Mouse (Mus musculus): ENCODE measurements at regions not wholly inside any gene's neighbourhood (a gene's known extent, or its start where the extent isn't known, plus 50 kb on each side); places are given as distances from the start of the nearest gene placed in this dataset.

DNA sequence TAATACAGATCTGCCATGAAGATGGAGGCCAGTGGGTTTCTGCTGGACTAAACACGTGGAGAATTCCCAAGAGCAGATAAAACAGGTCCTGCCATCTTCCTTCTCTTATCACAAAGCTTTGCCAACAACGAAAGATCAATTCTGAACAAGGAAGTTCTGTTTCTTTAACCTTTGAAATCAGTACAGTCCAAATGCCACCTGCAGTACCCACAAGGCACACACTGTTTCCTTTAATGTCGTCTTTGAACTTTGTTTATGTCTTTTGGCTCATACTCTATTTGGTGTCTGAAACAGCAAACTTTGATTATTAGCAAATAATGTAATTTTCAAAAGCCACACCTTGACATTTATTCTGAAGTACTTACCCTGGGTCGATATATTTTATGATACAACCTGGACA lies 536.5 kb downstream of the Bckdhb start:
- TF ChIP-seq GATA4 (IDR thresholded peaks at IDR 0.05; ENCODE audit: insufficient replicate concordance, low read length), result no peak

DNA sequence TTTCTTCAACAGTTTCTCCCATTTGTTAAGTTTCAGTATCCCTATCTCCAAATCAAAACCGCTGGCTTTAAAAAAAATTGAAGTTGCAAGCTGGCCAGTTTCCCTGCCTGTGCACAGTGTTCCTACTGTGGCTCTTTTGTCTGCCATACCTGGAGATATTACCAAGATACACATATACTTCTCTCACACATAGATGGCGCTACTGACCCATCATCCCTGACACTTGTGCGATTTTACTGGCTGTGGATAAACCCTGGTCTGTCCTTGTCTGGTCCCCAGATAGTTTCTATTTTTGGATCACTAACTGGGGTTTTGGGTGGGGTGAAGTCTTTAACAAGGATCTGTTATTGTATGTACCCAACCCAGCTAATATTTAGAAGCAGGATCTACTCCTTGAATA lies 541.8 kb downstream of the Bckdhb start:
- TF ChIP-seq GATA4 (IDR thresholded peaks at IDR 0.05; ENCODE audit: insufficient replicate concordance, low read length), result no peak

DNA sequence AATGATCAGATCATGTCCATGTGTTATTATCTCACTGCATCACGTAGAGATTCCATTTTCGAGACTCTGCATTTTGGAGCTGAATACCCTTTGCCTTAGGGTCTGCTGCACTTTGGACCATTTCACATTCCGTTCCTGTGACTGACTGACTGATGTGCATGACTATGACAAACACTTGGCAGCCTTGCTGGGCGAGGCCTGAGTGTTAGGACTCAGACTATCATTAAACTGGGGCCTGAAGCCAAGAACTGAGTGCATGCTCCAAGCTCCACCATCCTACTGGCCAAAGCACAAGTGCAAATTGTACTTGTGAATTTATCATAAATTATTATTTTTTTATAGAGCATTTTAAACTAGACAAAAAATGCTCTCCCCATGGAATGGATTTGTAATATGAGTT lies 547.8 kb downstream of the Bckdhb start:
- no peak for TF ChIP-seq GATA4 (IDR thresholded peaks at IDR 0.05; ENCODE audit: insufficient replicate concordance, low read length)

DNA sequence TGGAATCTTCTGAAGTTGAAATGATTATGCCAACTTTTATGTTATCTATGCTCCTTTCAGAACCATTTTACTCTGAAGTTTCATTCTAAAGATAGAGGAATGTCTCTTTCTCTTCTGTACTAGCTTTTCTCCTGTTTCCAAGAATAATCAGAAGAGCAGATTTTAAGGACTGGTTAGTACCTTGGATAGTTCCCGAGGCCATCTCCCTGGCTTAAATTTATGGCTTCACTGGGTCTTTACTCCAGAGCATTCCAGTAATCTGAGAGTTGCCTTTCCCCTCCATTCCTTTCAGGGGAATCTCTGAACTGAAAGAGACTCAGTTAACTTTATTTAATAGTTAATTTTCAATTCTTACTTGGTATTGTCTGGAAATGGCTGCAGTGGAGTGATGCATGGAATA lies 551.0 kb downstream of the Bckdhb start:
- TF ChIP-seq GATA4 (IDR thresholded peaks at IDR 0.05; ENCODE audit: insufficient replicate concordance, low read length), result no peak

DNA sequence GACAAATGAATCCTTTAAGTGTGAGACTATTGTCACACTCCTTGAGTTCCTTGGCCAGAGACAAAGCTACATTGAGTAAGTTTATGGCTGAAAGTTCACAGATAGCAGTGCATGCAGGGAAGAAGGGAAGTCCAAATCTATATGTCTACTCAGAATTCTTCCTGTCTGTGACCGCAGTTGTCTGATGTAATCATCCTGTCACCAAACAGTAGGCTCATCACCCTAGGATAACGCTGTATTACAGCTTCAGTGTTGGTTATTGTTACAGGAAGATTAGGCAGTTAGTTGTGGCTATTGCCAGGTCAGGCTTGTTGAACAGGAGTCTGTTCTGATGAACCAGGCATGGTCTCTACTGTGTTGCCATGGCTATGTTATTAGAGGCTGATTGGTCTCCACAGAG lies 574.6 kb downstream of the Bckdhb start:
- no peak for TF ChIP-seq GATA4 (IDR thresholded peaks at IDR 0.05; ENCODE audit: insufficient replicate concordance, low read length)

DNA sequence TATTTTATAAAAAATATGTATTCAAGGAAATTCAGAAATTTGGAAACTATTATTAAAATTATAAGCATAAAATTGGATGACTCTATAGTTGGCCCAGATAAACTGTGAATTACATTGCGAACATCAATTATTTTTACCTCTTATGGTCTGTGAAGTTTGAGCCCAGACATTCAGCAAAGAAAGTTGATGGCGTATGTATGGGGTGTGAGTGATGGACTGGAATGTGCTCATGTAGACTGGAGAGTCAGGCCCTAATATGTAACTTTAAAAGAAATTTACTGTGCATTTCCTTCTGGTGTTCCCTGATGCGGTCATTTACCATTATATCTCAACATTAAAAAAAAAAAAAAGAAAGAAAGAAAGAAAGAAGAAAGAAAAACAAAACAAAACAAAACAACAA lies 592.1 kb downstream of the Bckdhb start:
- TF ChIP-seq GATA4 (IDR thresholded peaks at IDR 0.05; ENCODE audit: insufficient replicate concordance, low read length), result no peak

DNA sequence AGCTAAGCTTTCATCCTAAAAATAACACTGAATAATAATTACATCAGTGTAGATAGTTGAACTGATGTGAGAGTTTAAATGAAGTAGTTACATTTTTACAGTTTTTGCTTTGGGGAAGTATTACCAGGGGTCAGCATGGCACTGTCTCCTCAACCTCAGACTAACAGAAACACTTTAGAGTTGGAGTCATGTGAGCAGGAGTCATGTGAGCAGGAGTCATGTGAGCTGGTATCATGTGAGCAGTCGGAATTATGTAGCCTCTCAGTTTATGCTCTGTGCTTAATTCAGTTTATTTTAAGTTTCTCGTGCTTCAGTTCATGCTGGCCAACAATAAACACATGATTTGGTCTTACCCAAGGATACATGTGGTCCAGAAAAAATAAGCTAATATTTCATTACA lies 620.5 kb downstream of the Bckdhb start:
- no peak for TF ChIP-seq GATA4 (IDR thresholded peaks at IDR 0.05; ENCODE audit: insufficient replicate concordance, low read length)

DNA sequence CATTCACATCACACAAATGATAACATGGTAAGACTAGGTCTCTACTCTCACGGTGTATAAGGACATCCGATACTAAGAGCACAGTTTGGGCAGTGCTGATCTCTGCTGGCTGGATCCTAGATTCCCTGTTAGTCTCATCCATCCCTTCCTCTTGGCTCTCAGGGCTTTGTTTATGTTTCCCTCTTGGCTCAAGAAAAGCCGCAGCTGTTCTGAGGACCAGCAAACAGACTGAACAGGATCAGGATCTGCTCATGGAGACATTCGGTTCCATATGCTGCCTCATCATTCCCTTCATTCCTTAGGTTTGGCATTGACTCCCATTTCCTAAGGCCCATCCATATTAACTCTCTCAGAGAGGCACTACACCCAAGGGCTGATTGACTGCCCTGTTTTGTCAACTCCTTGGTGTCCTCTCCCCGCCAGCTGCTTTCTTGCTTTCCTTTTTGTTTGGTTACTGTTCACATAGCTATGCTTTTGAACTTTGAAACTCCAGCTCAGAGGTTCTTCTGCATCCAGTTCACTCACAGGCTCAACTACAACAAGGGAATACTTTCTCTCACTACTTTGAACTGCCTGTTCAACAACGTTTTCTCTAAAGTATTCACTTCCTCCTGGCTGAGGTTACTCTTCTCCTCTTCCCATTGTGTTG lies 623.2 kb downstream of the Bckdhb start:
- no peak for TF ChIP-seq GATA4 (IDR thresholded peaks at IDR 0.05; ENCODE audit: insufficient replicate concordance, low read length)

DNA sequence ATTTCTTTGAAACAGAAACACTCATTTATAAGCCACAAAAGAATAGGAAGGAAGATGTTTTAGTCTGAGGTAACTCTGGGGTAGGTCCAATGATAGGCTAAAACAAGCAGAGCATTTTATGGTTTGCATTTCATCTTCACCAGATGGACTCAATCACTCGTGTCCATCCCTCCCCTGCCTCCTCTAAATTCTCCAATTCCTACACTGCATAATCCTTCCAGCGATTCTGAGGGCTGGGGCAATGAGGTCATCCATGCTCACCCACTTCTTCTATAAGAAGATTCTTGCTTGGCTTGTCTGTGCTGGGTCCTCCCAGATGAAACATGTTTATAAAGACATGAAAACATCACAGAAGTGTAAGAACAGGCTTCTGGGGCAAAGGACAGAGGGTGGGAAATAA lies 630.3 kb downstream of the Bckdhb start:
- TF ChIP-seq GATA4 (IDR thresholded peaks at IDR 0.05; ENCODE audit: insufficient replicate concordance, low read length), result no peak

DNA sequence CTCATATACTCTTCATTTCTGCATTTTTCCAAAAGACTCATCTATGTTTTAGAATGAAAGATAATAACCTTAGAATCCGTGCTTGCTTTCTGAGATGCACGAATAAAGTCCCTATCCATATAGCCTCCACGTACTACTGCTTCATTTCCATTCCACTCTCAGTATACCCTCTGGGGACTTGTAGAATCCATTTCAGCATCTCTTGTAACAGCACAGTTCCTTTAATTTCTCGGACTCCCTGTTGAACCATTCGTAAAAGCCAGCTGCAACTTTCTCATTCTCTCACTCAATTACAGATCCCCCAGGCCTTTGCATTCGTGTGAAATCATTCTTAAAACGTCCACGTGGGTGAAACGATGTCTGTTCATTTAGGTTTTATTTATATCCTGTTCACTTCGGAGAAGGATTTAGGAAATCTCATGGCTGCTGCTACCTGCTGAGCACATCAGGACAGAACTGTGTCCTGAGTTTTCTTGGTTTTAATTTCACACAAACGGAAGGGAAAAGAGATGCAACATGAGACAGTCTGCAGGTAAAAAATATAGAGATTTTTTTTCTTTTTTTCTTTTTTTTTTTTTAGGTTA lies 631.4 kb downstream of the Bckdhb start:
- no peak for TF ChIP-seq GATA4 (IDR thresholded peaks at IDR 0.05; ENCODE audit: insufficient replicate concordance, low read length)

DNA sequence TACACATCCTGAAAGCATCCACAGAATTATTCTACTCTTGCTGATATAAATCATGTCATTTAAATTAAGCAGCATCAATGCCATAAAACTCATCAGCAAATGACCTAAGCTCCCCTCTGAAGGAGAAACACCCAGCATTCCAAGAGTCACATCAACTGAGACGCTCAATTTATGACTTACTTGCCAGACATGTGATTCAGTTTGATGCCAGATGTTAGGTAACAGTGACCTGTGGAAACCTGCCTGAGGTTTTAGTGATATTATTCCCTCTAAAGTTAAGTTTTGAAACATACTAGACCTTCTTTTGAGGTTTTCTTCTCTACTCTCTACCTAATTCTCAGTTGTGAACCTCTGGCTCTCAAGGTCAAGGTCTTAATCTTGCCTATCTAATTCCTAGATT lies 633.4 kb downstream of the Bckdhb start:
- TF ChIP-seq GATA4 (IDR thresholded peaks at IDR 0.05; ENCODE audit: insufficient replicate concordance, low read length), result no peak

DNA sequence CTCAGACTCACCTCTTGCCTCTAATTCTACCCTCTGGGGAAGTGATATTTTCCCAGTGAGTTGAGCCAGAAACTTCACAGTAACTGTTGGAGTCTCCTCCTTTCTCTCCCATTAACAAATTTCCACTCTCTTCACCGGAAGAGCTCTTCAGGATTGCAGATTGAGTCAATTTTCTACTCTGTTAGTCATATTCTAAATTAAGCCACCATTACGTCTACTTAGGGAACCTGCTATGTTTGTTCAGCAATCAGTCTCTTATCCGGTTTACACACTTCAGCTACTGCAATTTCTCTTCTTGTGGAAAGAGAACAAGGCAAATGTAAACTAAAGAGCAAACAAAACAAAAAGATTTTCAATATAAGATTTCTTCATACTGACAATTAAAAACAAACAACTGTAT lies 644.6 kb downstream of the Bckdhb start:
- no peak for TF ChIP-seq GATA4 (IDR thresholded peaks at IDR 0.05; ENCODE audit: insufficient replicate concordance, low read length)

DNA sequence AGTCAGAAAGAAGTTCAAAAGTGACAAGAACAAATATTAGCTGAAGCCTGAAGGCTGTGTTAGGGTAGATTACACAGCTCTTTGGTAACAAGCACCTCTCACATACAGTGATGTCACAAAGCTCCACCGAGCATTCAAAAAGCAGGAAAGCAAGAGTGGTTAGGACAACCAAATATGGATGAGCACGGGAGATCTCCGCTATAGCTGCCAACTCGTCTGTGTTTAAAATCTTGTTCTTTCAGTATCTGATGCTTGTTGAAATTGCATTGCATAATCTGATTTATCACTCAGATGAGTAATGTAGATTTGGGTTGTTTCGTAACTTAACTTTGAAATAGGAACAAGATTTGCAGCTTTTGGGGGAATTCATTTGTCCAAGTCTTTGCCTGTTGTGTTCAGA lies 652.8 kb downstream of the Bckdhb start:
- no peak for TF ChIP-seq GATA4 (IDR thresholded peaks at IDR 0.05; ENCODE audit: insufficient replicate concordance, low read length)

DNA sequence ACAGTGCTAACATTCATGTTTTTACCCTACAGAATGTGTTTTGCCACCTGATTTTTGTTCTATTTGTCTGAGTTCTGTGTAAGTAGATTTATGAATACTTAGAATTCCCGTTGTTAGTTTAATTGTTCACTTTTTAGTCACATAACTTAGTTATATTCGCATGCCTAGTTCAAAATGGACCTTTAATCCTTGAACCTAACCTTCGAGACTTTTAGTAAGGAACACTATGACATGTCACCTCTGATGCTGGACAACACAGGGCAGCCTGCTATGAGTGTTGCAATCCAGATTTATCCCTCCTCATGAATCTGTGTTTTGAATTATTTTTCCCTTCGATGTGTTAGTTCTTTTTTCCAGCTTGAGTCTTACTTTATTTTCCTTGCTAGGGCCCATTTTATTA lies 662.8 kb downstream of the Bckdhb start:
- TF ChIP-seq GATA4 (IDR thresholded peaks at IDR 0.05; ENCODE audit: insufficient replicate concordance, low read length), result no peak

DNA sequence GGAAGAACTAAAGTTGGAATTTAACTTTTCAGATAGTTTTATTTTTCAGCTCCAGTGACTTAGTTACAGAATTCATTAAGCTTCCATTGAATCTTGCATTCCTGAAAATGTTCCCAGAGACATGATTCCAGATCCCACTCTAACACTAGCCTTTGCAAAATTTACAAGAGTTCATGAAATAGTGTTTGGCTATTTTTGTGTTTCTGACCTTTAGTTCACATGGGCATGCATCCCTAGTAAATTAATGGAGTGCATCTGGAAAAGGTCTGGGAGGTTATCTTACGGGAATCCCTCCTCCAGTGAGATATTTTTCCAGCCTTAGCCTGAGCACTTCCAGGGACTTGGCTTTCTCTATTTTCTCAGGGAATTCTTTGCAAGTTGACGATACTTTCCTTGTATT lies 669.8 kb downstream of the Bckdhb start:
- TF ChIP-seq GATA4 (IDR thresholded peaks at IDR 0.05; ENCODE audit: insufficient replicate concordance, low read length), result peak; percentile 57; the same call in 1 of the 2 replicates
